Comparison of ENCODE assay signal across 8 mouse cellular contexts in the genomic region with DNA sequence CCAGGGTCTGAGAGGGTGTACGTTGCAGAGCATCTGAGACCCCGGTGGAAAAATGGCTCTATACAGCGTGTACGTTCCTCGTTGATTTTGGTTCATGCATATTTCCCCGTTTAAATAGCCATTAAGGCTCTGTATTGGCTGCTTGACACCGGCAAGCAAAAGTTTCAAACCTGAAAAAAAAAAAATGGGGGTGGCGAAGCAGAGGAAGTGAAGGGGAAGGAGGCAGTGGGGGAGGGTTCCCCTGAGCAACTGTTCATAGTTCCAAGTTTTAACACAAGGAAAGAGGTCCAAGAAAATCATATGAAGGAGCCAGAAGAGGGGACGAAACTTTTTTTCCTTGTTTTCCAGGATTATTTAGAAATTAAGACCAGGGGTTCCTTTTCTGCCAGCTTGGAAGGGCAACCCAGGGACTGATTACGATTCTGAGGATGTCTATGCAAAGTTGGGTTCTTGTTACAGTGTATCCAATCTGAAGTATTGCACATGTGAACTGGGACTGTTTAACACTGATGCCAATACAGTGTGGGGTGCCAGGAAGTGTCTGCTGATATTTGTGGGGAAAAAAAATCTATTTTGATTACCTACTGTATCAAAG. TPM values are rescaled to one million over a fixed set of nuclear protein-coding genes. Genes with fewer than 3 reads are reported as not detected.
A peak's percentile ranks its signal among the peaks of the same experiment; 100 is the strongest.
DNase-seq lines count a peak whose midpoint lies in the region; ATAC-seq and TF ChIP-seq lines count a peak whose summit lies in the region.

A gene (minus strand): TSS at position 173 of the 595 bp plus-strand sequence.

- no peaks in the 10 kb centered on the region for H3K9me3 ChIP-seq in megakaryocyte, embryonic 14.5 days

- peak within 1 kb of the TSS; percentile 95 for H3K27ac ChIP-seq in left cerebral cortex, adult 2 months

- DNase-seq in left cerebral cortex, adult 2 months (ENCODE audit: extremely low spot score in 1 of 2, low spot score in 2 of 2) = no peak
- no peak for DNase-seq in left cerebral cortex, adult 11 months (ENCODE audit: low spot score)
- DNase-seq in heart, adult 8-10 months (ENCODE audit: low spot score) = peak; percentile 18
- DNase-seq in kidney, postnatal 10 days = peak; percentile 35
- DNase-seq in thymus, postnatal 4 days = peak; percentile 35
- no peak for DNase-seq in layer of hippocampus, postnatal 25 days (ENCODE audit: extremely low spot score in 1 of 2, low spot score in 1 of 2)

- peak within 1 kb of the TSS; percentile 98 for H3K4me3 ChIP-seq in left cerebral cortex, adult 2 months
- H3K4me3 ChIP-seq in megakaryocyte, embryonic 14.5 days (replicated peaks) = peak within 1 kb of the TSS; percentile 93

- no peaks in the 10 kb centered on the region for H3K27me3 ChIP-seq in megakaryocyte, embryonic 14.5 days (replicated peaks)

- peaks cover 49% of the 10 kb centered on the region for H3K4me1 ChIP-seq in megakaryocyte, embryonic 14.5 days

- no peak for TF ChIP-seq CTCF in left cerebral cortex, adult 2 months (IDR thresholded peaks at IDR 0.05)

- peaks cover 36% of the 10 kb centered on the region for H3K36me3 ChIP-seq in megakaryocyte, embryonic 14.5 days (replicated peaks; ENCODE audit: low read length)

- intact Hi-C loops in left cerebral cortex, adult 2 months (cut with DNase I) = loop anchor here (5.0 kb wide), 2 partner anchors 121 to 806 kb away; no protein-coding TSS in a partner anchor

- peak; percentile 20 for ATAC-seq in activated CD4-positive, CD25-positive, alpha-beta regulatory T cell, adult 4 months

RNA-seq across cellular contexts. Expression of the gene that starts here (rescaled TPM):
- 1 to 10 TPM; 2.6 to 3.1 TPM for total RNA-seq in left cerebral cortex, adult 2 months (2021)
- polyA plus RNA-seq in activated CD4-positive, CD25-positive, alpha-beta regulatory T cell, adult 4 months (2017; shearing (Covaris generic)) = not detected
- total RNA-seq in heart, adult 8-10 months (2022) = under 1 TPM in 2 of 4 experiments, not detected in 2; 0.06 to 0.09 TPM
- 0.17 and 0.74 TPM in 2 replicates for polyA plus RNA-seq in megakaryocyte, embryonic 14.5 days (2012; ENCODE audit: insufficient read depth, low replicate concordance)
- total RNA-seq in layer of hippocampus, postnatal 25 days (2021) = 1 to 10 TPM; 2.5 to 3.1 TPM

Comparison
In these comparisons a context has a peak if more than half of its experiments do, and no peak if none do; other contexts are left out.
1. Peak in ATAC-seq in activated CD4-positive, CD25-positive, alpha-beta regulatory T cell, adult 4 months; RNA of the gene not detected or under 1 TPM.
2. Peak in DNase-seq in heart, adult 8-10 months; RNA of the gene not detected or under 1 TPM.
3. DNase-seq: peak in kidney, postnatal 10 days (single experiment) and thymus, postnatal 4 days (single experiment); none in left cerebral cortex, adult 2 months (0 of 2), left cerebral cortex, adult 11 months (single experiment) and layer of hippocampus, postnatal 25 days (0 of 2).